Mouse (Mus musculus) forelimb bud, embryonic 11.5 days (tissue): ENCODE results near the gene Aldh18a1.
"Not testable (repeated sequence)": the region's sequence is repeated elsewhere in the genome, so short reads cannot be mapped to it uniquely, and the experiment has no call there.

Source experiments
- DNase-seq: peaks from one replicate; pipeline ENCODE4 v3.0.0-alpha.2; 2012; ENCODE audit warnings: low read depth, low spot score

Gene Aldh18a1

GRCm38 (mm10) chr19:40588293-40588654, at the start of gene Aldh18a1:
TSS of gene Aldh18a1 (minus strand) at chr19:40588463.
- DNase-seq, result peak; percentile 97

- no peak for DNase-seq
Observed at GRCm38 (mm10) chr19:40637601-40638000, 49.3 kb upstream of the Aldh18a1 start.

GRCm38 (mm10) chr19:40637091-40637490, 48.8 kb upstream of the Aldh18a1 start:
- no peak for DNase-seq

- no peak for DNase-seq
Observed at GRCm38 (mm10) chr19:40633144-40633543, 44.9 kb upstream of the Aldh18a1 start.

- no peak for DNase-seq
Observed at GRCm38 (mm10) chr19:40632668-40633067, 44.4 kb upstream of the Aldh18a1 start.

- DNase-seq, result no peak
Observed at GRCm38 (mm10) chr19:40632193-40632592, 43.9 kb upstream of the Aldh18a1 start.

GRCm38 (mm10) chr19:40630606-40631005, 42.3 kb upstream of the Aldh18a1 start:
- no peak for DNase-seq

GRCm38 (mm10) chr19:40630096-40630495, 41.8 kb upstream of the Aldh18a1 start:
- no peak for DNase-seq

- no peak for DNase-seq
Observed at GRCm38 (mm10) chr19:40628950-40629349, 40.7 kb upstream of the Aldh18a1 start.

GRCm38 (mm10) chr19:40625935-40626334, 37.7 kb upstream of the Aldh18a1 start:
- no peak for DNase-seq

GRCm38 (mm10) chr19:40621616-40622015, 33.4 kb upstream of the Aldh18a1 start:
- not testable (repeated sequence) for DNase-seq

- no peak for DNase-seq
Observed at GRCm38 (mm10) chr19:40616021-40616420, 27.8 kb upstream of the Aldh18a1 start.

- no peak for DNase-seq
Observed at GRCm38 (mm10) chr19:40614811-40615210, 26.5 kb upstream of the Aldh18a1 start.

- DNase-seq, result peak; percentile 98
Observed at GRCm38 (mm10) chr19:40611830-40612506, 23.7 kb upstream of the Aldh18a1 start, which contains the start of the genes Tctn3 and Entpd1. TSS of gene Tctn3 (minus strand) at chr19:40612233. TSS of gene Entpd1 (plus strand) at chr19:40612366.

- DNase-seq, result no peak
Observed at GRCm38 (mm10) chr19:40607676-40608075, 19.4 kb upstream of the Aldh18a1 start.

- DNase-seq, result no peak
Observed at GRCm38 (mm10) chr19:40605189-40605588, 16.9 kb upstream of the Aldh18a1 start.

GRCm38 (mm10) chr19:40601870-40602269, 13.6 kb upstream of the Aldh18a1 start:
- no peak for DNase-seq

GRCm38 (mm10) chr19:40600846-40601245, 12.6 kb upstream of the Aldh18a1 start:
- not testable (repeated sequence) for DNase-seq

- DNase-seq, result no peak
Observed at GRCm38 (mm10) chr19:40595831-40596230, 7.6 kb upstream of the Aldh18a1 start.

GRCm38 (mm10) chr19:40595231-40595630, 7.0 kb upstream of the Aldh18a1 start:
- no peak for DNase-seq

GRCm38 (mm10) chr19:40589530-40589880, 1.2 kb upstream of the Aldh18a1 start:
- DNase-seq, result no peak

- peak; percentile 91 for DNase-seq
Observed at GRCm38 (mm10) chr19:40588847-40589529, 725 bp upstream of the Aldh18a1 start.
